Mouse (Mus musculus): ENCODE measurements around the gene Bmp8a. TPM values are rescaled to one million over a fixed set of nuclear protein-coding genes. Genes with fewer than 3 reads are reported as not detected.
"Not testable (repeated sequence)": the region's sequence is repeated elsewhere in the genome, so short reads cannot be mapped to it uniquely, and the experiment has no call there.

Gene Bmp8a
- polyA plus RNA-seq, 1 experiment from 2014 or later: not detected

- Histone ChIP-seq H3K9ac (ENCODE audit: low read length) (no peak overlapping the region), H3K27me3 (ENCODE audit: control insufficient read depth, insufficient read depth, low read length) (no peaks in the 10 kb centered on the region), H3K4me2 (ENCODE audit: low read length) (no peak overlapping the region), H3K27ac (replicated peaks in 1 of 2; ENCODE audit: control insufficient read depth in 1 of 2, insufficient read depth in 1 of 2, low read depth in 2 of 2, low read length in 2 of 2) (no peak overlapping the region), H3K4me3 (ENCODE audit: control insufficient read depth in 1 of 2, insufficient read depth in 1 of 2, low read depth in 1 of 2, low read length in 2 of 2) (no peak overlapping the region), H3K4me1 (ENCODE audit: control insufficient read depth in 2 of 2, insufficient read depth in 2 of 2, low read length in 2 of 2) (peaks cover 7 to 37% of the 10 kb centered on the region in 2 experiments; a peak in 3 of 4 replicates), H3K9me3 (ENCODE audit: control insufficient read depth, low read length) (no peaks in the 10 kb centered on the region), H3K36me3 (ENCODE audit: control insufficient read depth, insufficient read depth, low read length) (peaks cover 91% of the 10 kb centered on the region)
- ATAC-seq (ENCODE audit: insufficient number of reproducible peaks, insufficient read depth, low FRiP score, low read depth): no peak
- 82% methylated on average over 12 of the region's 12 CpGs for WGBS
Measured at GRCm38 (mm10) chr4:123289038-123289437, 54.0 kb downstream of the Bmp8a start.

- H3K36me3 ChIP-seq (ENCODE audit: control insufficient read depth, insufficient read depth, low read length): peaks cover 69% of the 10 kb centered on the region
Measured at GRCm38 (mm10) chr4:123286790-123287189, 56.3 kb downstream of the Bmp8a start.

GRCm38 (mm10) chr4:123284731-123285624 is 58.1 kb downstream of the Bmp8a start:
- Histone ChIP-seq H3K27ac (replicated peaks in 1 of 2; ENCODE audit: control insufficient read depth in 1 of 2, insufficient read depth in 1 of 2, low read depth in 2 of 2, low read length in 2 of 2) (peak overlapping the region; percentile 67 to 90), H3K9ac (ENCODE audit: low read length) (peak overlapping the region; percentile 85), H3K9me3 (ENCODE audit: control insufficient read depth, low read length) (no peaks in the 10 kb centered on the region), H3K4me2 (ENCODE audit: low read length) (peak overlapping the region; percentile 94), H3K36me3 (ENCODE audit: control insufficient read depth, insufficient read depth, low read length) (peaks cover 51% of the 10 kb centered on the region), H3K4me3 (ENCODE audit: control insufficient read depth in 1 of 2, insufficient read depth in 1 of 2, low read depth in 1 of 2, low read length in 2 of 2) (peak overlapping the region; percentile 47 to 68), H3K4me1 (ENCODE audit: control insufficient read depth in 2 of 2, insufficient read depth in 2 of 2, low read length in 2 of 2) (peaks cover 7 to 32% of the 10 kb centered on the region in 2 experiments; a peak in 3 of 4 replicates), H3K27me3 (ENCODE audit: control insufficient read depth, insufficient read depth, low read length) (no peaks in the 10 kb centered on the region)
- peak; percentile 28; the same call in 1 of the 2 replicates for ATAC-seq (ENCODE audit: insufficient number of reproducible peaks, insufficient read depth, low FRiP score, low read depth)
- 38% methylated on average over 6 of the region's 6 CpGs for WGBS

More at GRCm38 (mm10) chr4:123286790-123287189, 56.3 kb downstream of the Bmp8a start:
- H3K4me1 ChIP-seq (ENCODE audit: control insufficient read depth in 2 of 2, insufficient read depth in 2 of 2, low read length in 2 of 2): peaks cover 7 to 32% of the 10 kb centered on the region in 2 experiments; a peak in 3 of 4 replicates
- WGBS: 75% methylated on average over 2 of the region's 2 CpGs
- H3K27me3 ChIP-seq (ENCODE audit: control insufficient read depth, insufficient read depth, low read length): no peaks in the 10 kb centered on the region
- H3K9me3 ChIP-seq (ENCODE audit: control insufficient read depth, low read length): no peaks in the 10 kb centered on the region
- H3K27ac ChIP-seq (replicated peaks in 1 of 2; ENCODE audit: control insufficient read depth in 1 of 2, insufficient read depth in 1 of 2, low read depth in 2 of 2, low read length in 2 of 2): no peak overlapping the region
- H3K4me2 ChIP-seq (ENCODE audit: low read length): peak overlapping the region; percentile 94; the same call in 1 of the 2 replicates
- no peak overlapping the region; a peak in 1 of 4 replicates for H3K4me3 ChIP-seq (ENCODE audit: control insufficient read depth in 1 of 2, insufficient read depth in 1 of 2, low read depth in 1 of 2, low read length in 2 of 2)
- peak overlapping the region; percentile 16; the same call in 1 of the 2 replicates for H3K9ac ChIP-seq (ENCODE audit: low read length)
- no peak for ATAC-seq (ENCODE audit: insufficient number of reproducible peaks, insufficient read depth, low FRiP score, low read depth)

- not testable (repeated sequence) for H3K9me3 ChIP-seq (ENCODE audit: control insufficient read depth, low read length); ATAC-seq (ENCODE audit: insufficient number of reproducible peaks, insufficient read depth, low FRiP score, low read depth)
- H3K27ac ChIP-seq (replicated peaks in 1 of 2; ENCODE audit: control insufficient read depth in 1 of 2, insufficient read depth in 1 of 2, low read depth in 2 of 2, low read length in 2 of 2): peak overlapping the region; percentile 67 to 90
Measured at GRCm38 (mm10) chr4:123283675-123284064, 59.4 kb downstream of the Bmp8a start.

GRCm38 (mm10) chr4:123282915-123283674 is 60.0 kb downstream of the Bmp8a start:
- peak overlapping the region; percentile 94 for H3K4me2 ChIP-seq (ENCODE audit: low read length)
- peak overlapping the region; percentile 67 to 90 for H3K27ac ChIP-seq (replicated peaks in 1 of 2; ENCODE audit: control insufficient read depth in 1 of 2, insufficient read depth in 1 of 2, low read depth in 2 of 2, low read length in 2 of 2)
- H3K9me3 ChIP-seq (ENCODE audit: control insufficient read depth, low read length); ATAC-seq (ENCODE audit: insufficient number of reproducible peaks, insufficient read depth, low FRiP score, low read depth); H3K27me3 ChIP-seq (ENCODE audit: control insufficient read depth, insufficient read depth, low read length): not testable (repeated sequence)
- H3K4me1 ChIP-seq (ENCODE audit: control insufficient read depth in 2 of 2, insufficient read depth in 2 of 2, low read length in 2 of 2): peaks cover 7 to 32% of the 10 kb centered on the region in 2 experiments; a peak in 3 of 4 replicates
- peak overlapping the region; percentile 85 for H3K9ac ChIP-seq (ENCODE audit: low read length)
- 1% methylated on average over 27 of the region's 55 CpGs for WGBS
- peak overlapping the region; percentile 47 to 68 for H3K4me3 ChIP-seq (ENCODE audit: control insufficient read depth in 1 of 2, insufficient read depth in 1 of 2, low read depth in 1 of 2, low read length in 2 of 2)
- peaks cover 32% of the 10 kb centered on the region for H3K36me3 ChIP-seq (ENCODE audit: control insufficient read depth, insufficient read depth, low read length)

More at GRCm38 (mm10) chr4:123283675-123284064, 59.4 kb downstream of the Bmp8a start:
- not testable (repeated sequence) for H3K27me3 ChIP-seq (ENCODE audit: control insufficient read depth, insufficient read depth, low read length)
- peaks cover 7 to 32% of the 10 kb centered on the region in 2 experiments; a peak in 3 of 4 replicates for H3K4me1 ChIP-seq (ENCODE audit: control insufficient read depth in 2 of 2, insufficient read depth in 2 of 2, low read length in 2 of 2)
- WGBS: 0% methylated on average over 10 of the region's 15 CpGs
- peaks cover 38% of the 10 kb centered on the region for H3K36me3 ChIP-seq (ENCODE audit: control insufficient read depth, insufficient read depth, low read length)
- peak overlapping the region; percentile 94 for H3K4me2 ChIP-seq (ENCODE audit: low read length)
- H3K4me3 ChIP-seq (ENCODE audit: control insufficient read depth in 1 of 2, insufficient read depth in 1 of 2, low read depth in 1 of 2, low read length in 2 of 2): peak overlapping the region; percentile 47 to 68
- H3K9ac ChIP-seq (ENCODE audit: low read length): peak overlapping the region; percentile 85

- Histone ChIP-seq H3K27me3 (ENCODE audit: control insufficient read depth, insufficient read depth, low read length) (no peaks in the 10 kb centered on the region), H3K4me3 (ENCODE audit: control insufficient read depth in 1 of 2, insufficient read depth in 1 of 2, low read depth in 1 of 2, low read length in 2 of 2) (peak overlapping the region; percentile 47 to 68), H3K27ac (replicated peaks in 1 of 2; ENCODE audit: control insufficient read depth in 1 of 2, insufficient read depth in 1 of 2, low read depth in 2 of 2, low read length in 2 of 2) (peak overlapping the region; percentile 51 to 90; a peak in 2 of 4 replicates), H3K4me1 (ENCODE audit: control insufficient read depth in 2 of 2, insufficient read depth in 2 of 2, low read length in 2 of 2) (peaks cover 7 to 28% of the 10 kb centered on the region in 2 experiments; a peak in 3 of 4 replicates), H3K9ac (ENCODE audit: low read length) (peak overlapping the region; percentile 85), H3K4me2 (ENCODE audit: low read length) (peak overlapping the region; percentile 94), H3K36me3 (ENCODE audit: control insufficient read depth, insufficient read depth, low read length) (peaks cover 26% of the 10 kb centered on the region), H3K9me3 (ENCODE audit: control insufficient read depth, low read length) (no peaks in the 10 kb centered on the region)
- WGBS: under 1% methylated on average over 25 of the region's 25 CpGs
- peak; percentile 93 for ATAC-seq (ENCODE audit: insufficient number of reproducible peaks, insufficient read depth, low FRiP score, low read depth)
Measured at GRCm38 (mm10) chr4:123282500-123282899, 60.6 kb downstream of the Bmp8a start.

- WGBS: 62% methylated on average over 3 of the region's 3 CpGs
- no peak overlapping the region for H3K4me3 ChIP-seq (ENCODE audit: control insufficient read depth in 1 of 2, insufficient read depth in 1 of 2, low read depth in 1 of 2, low read length in 2 of 2)
- 0 out of 2 replicates have a peak, but pooled peaks cover 2% of the 10 kb centered on the region for H3K36me3 ChIP-seq (ENCODE audit: control insufficient read depth, insufficient read depth, low read length)
- H3K4me1 ChIP-seq (ENCODE audit: control insufficient read depth in 2 of 2, insufficient read depth in 2 of 2, low read length in 2 of 2): peaks cover 5% of the 10 kb centered on the region in 2 experiments; a peak in 2 of 4 replicates
- no peak overlapping the region for H3K9ac ChIP-seq (ENCODE audit: low read length)
- H3K27ac ChIP-seq (replicated peaks in 1 of 2; ENCODE audit: control insufficient read depth in 1 of 2, insufficient read depth in 1 of 2, low read depth in 2 of 2, low read length in 2 of 2): no peak overlapping the region
- H3K4me2 ChIP-seq (ENCODE audit: low read length): no peak overlapping the region
- H3K9me3 ChIP-seq (ENCODE audit: control insufficient read depth, low read length): no peaks in the 10 kb centered on the region
- H3K27me3 ChIP-seq (ENCODE audit: control insufficient read depth, insufficient read depth, low read length): no peaks in the 10 kb centered on the region
- ATAC-seq (ENCODE audit: insufficient number of reproducible peaks, insufficient read depth, low FRiP score, low read depth): no peak
Measured at GRCm38 (mm10) chr4:123280117-123280516, 62.9 kb downstream of the Bmp8a start.
